Mouse (Mus musculus) forebrain, embryonic 15.5 days (tissue): ENCODE measurements around the gene Lrrc49. TPM values are rescaled to one million over a fixed set of nuclear protein-coding genes. Genes with fewer than 3 reads are reported as not detected.

ENCODE experiments used
- ATAC-seq: fragments of 200-750 bp; cut with Nextera tagmentation; replicated peaks from 2 replicates; pipeline ENCODE4 v1.8.0; 2017; ENCODE audit warnings: mild to moderate bottlenecking, moderate TSS enrichment, moderate library complexity
- H3K27ac ChIP-seq: fragments of 300-500 bp; sonication (generic); replicated peaks from 2 replicates; pipeline ENCODE4 v1.5.1; 2015; ENCODE audit warnings: mild to moderate bottlenecking, inconsistent platforms
- H3K27me3 ChIP-seq: fragments of 300-500 bp; sonication (generic); 2 replicates; pipeline ENCODE4 v1.6.1; 2015; ENCODE audit warnings: inconsistent platforms
- H3K36me3 ChIP-seq: fragments of 300-500 bp; sonication (generic); 2 replicates; pipeline ENCODE4 v1.6.1; 2015; ENCODE audit warnings: mild to moderate bottlenecking, inconsistent platforms
- H3K4me1 ChIP-seq: fragments of 300-500 bp; sonication (generic); 2 replicates; pipeline ENCODE4 v1.6.1; 2015; ENCODE audit warnings: inconsistent platforms
- H3K4me2 ChIP-seq: fragments of 300-500 bp; sonication (generic); replicated peaks from 2 replicates; pipeline ENCODE4 v1.6.1; 2015; ENCODE audit warnings: mild to moderate bottlenecking, inconsistent platforms
- H3K4me3 ChIP-seq: fragments of 300-500 bp; sonication (generic); 2 replicates; pipeline ENCODE4 v1.5.1; 2015; ENCODE audit warnings: mild to moderate bottlenecking, inconsistent platforms
- H3K9ac ChIP-seq: fragments of 300-500 bp; sonication (generic); replicated peaks from 2 replicates; pipeline ENCODE4 v1.6.1; 2015; ENCODE audit warnings: mild to moderate bottlenecking, inconsistent platforms
- H3K9me3 ChIP-seq: fragments of 300-500 bp; sonication (generic); 2 replicates; pipeline ENCODE4 v1.6.1; 2016; ENCODE audit warnings: inconsistent platforms
- WGBS: fragments of 180-500 bp; shearing (Covaris S2); methylation state at CpG from one replicate; pipeline ENCODE4 v1.1.7; 2015; ENCODE audit warnings: mixed read lengths; 5-methylcytosine and 5-hydroxymethylcytosine counted together
- polyA plus RNA-seq: library from polyadenylated mRNA; unstranded; fragments of >200 nt; fragmentation: Nextera tagmentation; extraction: Ambion mirVana; gene quantifications from 2 replicates; pipeline ENCODE4 v1.2.1, GENCODE M21; 2015

Lrrc49 gene
- polyA plus RNA-seq, 1 experiment from 2014 or later: 69.5 TPM

DNA sequence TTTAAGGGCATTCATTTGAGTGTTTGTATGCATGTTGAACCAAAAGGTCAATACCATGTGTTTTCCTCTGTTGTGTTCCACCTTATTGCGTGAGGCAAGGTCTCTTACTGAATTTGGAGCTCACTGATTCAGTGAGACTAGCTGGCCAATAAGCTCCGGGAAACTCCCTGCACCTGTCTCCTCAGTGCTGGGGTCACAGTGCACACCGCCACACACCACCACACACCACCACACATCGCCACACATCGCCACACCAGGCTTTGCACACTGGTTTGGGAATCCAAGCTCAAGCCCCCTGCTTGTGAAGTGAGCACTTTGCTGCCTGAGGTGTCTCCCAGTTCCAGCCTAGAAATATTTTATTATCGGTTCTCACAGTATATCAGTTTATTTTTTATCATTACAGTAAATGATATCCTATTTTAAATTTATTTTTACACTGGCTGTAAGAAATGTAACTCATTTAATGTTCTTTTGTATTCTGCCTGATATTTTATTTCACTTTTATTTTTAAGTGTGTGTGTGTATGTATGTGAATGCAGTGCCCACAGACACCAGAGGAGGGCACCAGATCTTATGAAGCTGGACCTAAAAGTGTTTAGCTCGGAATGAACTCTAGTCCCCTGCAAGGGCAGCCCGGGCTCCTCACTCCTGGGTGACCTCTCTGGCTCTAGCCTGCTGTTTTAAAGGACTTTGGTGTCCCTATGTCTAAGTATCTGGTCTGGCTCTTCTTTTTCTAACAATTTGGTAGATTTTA, 96.9 kb downstream of the Lrrc49 start:
- Histone ChIP-seq H3K9me3 (no peaks in the 10 kb centered on the region), H3K27ac (no peak overlapping the region), H3K36me3 (peaks cover 57% of the 10 kb centered on the region), H3K4me3 (no peak overlapping the region), H3K4me2 (no peak overlapping the region), H3K4me1 (no peaks in the 10 kb centered on the region), H3K9ac (no peak overlapping the region), H3K27me3 (no peaks in the 10 kb centered on the region)
- 93% methylated on average over 8 of the region's 8 CpGs for WGBS
- ATAC-seq: no peak

- ATAC-seq: no peak
- H3K4me1 ChIP-seq: no peaks in the 10 kb centered on the region
- no peak overlapping the region for H3K4me2 ChIP-seq
- no peaks in the 10 kb centered on the region for H3K27me3 ChIP-seq
- no peak overlapping the region for H3K27ac ChIP-seq
- H3K4me3 ChIP-seq: no peak overlapping the region
- WGBS: 93% methylated on average over 10 of the region's 10 CpGs
- H3K36me3 ChIP-seq: peaks cover 64% of the 10 kb centered on the region
- no peak overlapping the region for H3K9ac ChIP-seq
- no peaks in the 10 kb centered on the region for H3K9me3 ChIP-seq
These were observed 99.0 kb downstream of the Lrrc49 start for GRCm38 (mm10) chr9:60588914-60589313.

DNA sequence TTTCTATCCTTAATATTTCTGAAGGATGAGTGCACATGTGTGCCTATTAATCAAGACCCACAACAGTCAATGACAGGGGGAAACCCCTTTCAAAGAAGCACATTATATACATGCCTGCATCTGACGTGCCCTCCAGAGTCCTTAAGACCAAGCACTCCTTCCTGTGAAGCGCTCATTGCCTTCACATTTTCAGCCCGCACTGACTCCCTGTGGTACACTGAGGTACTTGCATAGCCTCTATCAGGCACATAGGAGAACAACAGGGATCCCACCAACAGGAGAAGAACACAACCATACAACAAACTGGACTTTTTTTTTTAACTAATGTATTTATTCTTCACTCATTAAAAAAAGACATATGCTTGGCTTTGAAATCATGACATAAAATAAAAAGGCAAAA, 101.0 kb downstream of the Lrrc49 start:
- Histone ChIP-seq H3K36me3 (peaks cover 54% of the 10 kb centered on the region), H3K4me3 (no peak overlapping the region), H3K27me3 (no peaks in the 10 kb centered on the region), H3K4me1 (no peaks in the 10 kb centered on the region), H3K9ac (no peak overlapping the region), H3K4me2 (no peak overlapping the region), H3K27ac (no peak overlapping the region), H3K9me3 (no peaks in the 10 kb centered on the region)
- no peak for ATAC-seq
- WGBS: 87% methylated on average over 3 of the region's 3 CpGs

DNA sequence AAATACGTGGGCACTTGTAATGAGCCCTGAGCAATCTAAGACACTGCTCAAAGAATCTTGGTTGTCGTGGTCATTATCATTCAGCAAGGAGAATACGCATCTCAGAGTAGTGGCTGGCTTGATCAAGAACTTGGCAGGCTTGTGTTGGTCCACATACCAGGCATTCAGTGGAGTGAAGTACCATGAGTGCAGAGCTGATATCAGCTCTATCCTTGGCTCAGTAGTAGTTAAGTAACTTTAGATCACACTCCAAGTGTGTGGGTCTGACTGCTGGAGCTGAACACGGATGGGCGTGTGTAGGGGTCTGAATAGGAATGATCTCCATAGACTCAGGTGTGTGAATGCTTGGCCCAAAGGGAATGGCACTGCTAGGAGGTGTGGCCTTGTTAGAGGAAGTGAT, 102.8 kb downstream of the Lrrc49 start:
- H3K36me3 ChIP-seq: peaks cover 40% of the 10 kb centered on the region

GRCm38 (mm10) chr9:60582553-60582952, 105.4 kb downstream of the Lrrc49 start:
- no peak overlapping the region for H3K4me2 ChIP-seq
- H3K4me3 ChIP-seq: no peak overlapping the region
- H3K27ac ChIP-seq: no peak overlapping the region
- WGBS: 88% methylated on average over 7 of the region's 7 CpGs
- no peaks in the 10 kb centered on the region for H3K4me1 ChIP-seq
- H3K27me3 ChIP-seq: no peaks in the 10 kb centered on the region
- H3K36me3 ChIP-seq: peaks cover 26% of the 10 kb centered on the region
- no peak for ATAC-seq
- H3K9me3 ChIP-seq: no peaks in the 10 kb centered on the region
- no peak overlapping the region for H3K9ac ChIP-seq

More for the DNA sequence above, 102.8 kb downstream of the Lrrc49 start:
- 93% methylated on average over 5 of the region's 5 CpGs for WGBS
- ATAC-seq: no peak
- Histone ChIP-seq H3K4me1 (no peaks in the 10 kb centered on the region), H3K9me3 (no peaks in the 10 kb centered on the region), H3K4me3 (no peak overlapping the region), H3K9ac (no peak overlapping the region), H3K4me2 (no peak overlapping the region), H3K27ac (no peak overlapping the region), H3K27me3 (no peaks in the 10 kb centered on the region)

GRCm38 (mm10) chr9:60573011-60573410, 114.9 kb downstream of the Lrrc49 start:
- H3K4me1 ChIP-seq: no peaks in the 10 kb centered on the region
- no peak overlapping the region for H3K27ac ChIP-seq
- no peaks in the 10 kb centered on the region for H3K27me3 ChIP-seq
- no peak overlapping the region for H3K9ac ChIP-seq
- WGBS: 93% methylated on average over 7 of the region's 7 CpGs
- H3K36me3 ChIP-seq: no peaks in the 10 kb centered on the region
- no peak overlapping the region for H3K4me3 ChIP-seq
- H3K9me3 ChIP-seq: no peaks in the 10 kb centered on the region
- ATAC-seq: no peak
- H3K4me2 ChIP-seq: no peak overlapping the region

DNA sequence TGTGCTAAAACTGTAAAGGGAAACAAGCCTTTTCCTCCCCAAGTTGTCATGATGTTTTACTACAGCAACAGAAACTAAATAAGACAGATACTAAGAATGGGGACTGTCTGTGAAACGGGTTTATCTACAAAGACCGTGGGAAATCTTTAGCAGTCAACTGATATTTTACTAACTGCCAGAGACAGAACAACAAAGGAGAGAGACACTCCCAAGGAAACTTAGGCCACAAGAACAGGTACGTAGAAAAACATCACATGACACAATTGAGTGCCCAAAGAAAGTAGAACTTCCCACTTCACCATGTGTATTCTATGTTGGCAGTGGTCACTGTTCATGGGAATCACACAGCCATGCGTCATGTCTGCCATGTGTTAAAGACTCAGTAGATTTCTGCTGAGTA, 116.2 kb downstream of the Lrrc49 start:
- 96% methylated on average over 4 of the region's 4 CpGs for WGBS
- Histone ChIP-seq H3K27ac (no peak overlapping the region), H3K36me3 (no peaks in the 10 kb centered on the region; the same call in 1 of the 2 replicates), H3K4me3 (no peak overlapping the region), H3K9ac (no peak overlapping the region), H3K9me3 (no peaks in the 10 kb centered on the region), H3K4me2 (no peak overlapping the region), H3K4me1 (no peaks in the 10 kb centered on the region), H3K27me3 (no peaks in the 10 kb centered on the region)
- ATAC-seq: no peak

- H3K4me3 ChIP-seq: no peak overlapping the region
- H3K4me2 ChIP-seq: no peak overlapping the region
- no peaks in the 10 kb centered on the region; the same call in 1 of the 2 replicates for H3K36me3 ChIP-seq
- no peaks in the 10 kb centered on the region for H3K9me3 ChIP-seq
- no peaks in the 10 kb centered on the region for H3K27me3 ChIP-seq
- no peak overlapping the region for H3K9ac ChIP-seq
- H3K4me1 ChIP-seq: no peaks in the 10 kb centered on the region
- 86% methylated on average over 4 of the region's 4 CpGs for WGBS
- H3K27ac ChIP-seq: no peak overlapping the region
- ATAC-seq: no peak
These were observed 116.9 kb downstream of the Lrrc49 start for GRCm38 (mm10) chr9:60571041-60571440.

DNA sequence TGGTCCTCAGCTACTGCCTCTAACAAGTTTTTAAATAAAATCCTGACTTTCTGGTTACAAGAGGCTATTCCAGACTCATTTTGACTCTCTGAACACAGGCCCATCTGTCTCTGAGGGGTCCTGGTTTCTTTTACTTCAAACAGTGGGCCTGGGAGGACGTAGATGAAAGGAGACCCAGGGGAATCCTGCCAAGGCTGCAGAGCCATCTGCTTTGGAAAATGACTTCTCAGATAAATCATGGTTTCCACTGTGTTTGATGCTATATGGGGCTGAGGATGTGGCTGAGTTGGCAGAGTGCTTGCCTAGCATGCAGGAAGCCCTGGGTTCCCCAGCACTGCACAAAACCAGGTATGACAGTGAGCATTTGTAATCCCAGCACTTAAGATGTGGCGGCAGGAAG, 118.6 kb downstream of the Lrrc49 start:
- H3K9ac ChIP-seq: no peak overlapping the region
- no peak overlapping the region for H3K27ac ChIP-seq
- H3K27me3 ChIP-seq: no peaks in the 10 kb centered on the region
- no peaks in the 10 kb centered on the region for H3K4me1 ChIP-seq
- no peak overlapping the region for H3K4me2 ChIP-seq
- H3K9me3 ChIP-seq: no peaks in the 10 kb centered on the region
- ATAC-seq: no peak
- 76% methylated on average over 2 of the region's 2 CpGs for WGBS
- no peak overlapping the region for H3K4me3 ChIP-seq
- no peaks in the 10 kb centered on the region; the same call in 1 of the 2 replicates for H3K36me3 ChIP-seq

GRCm38 (mm10) chr9:60563809-60564208, 124.1 kb downstream of the Lrrc49 start:
- H3K4me3 ChIP-seq: no peak overlapping the region
- no peaks in the 10 kb centered on the region for H3K9me3 ChIP-seq
- no peak overlapping the region for H3K4me2 ChIP-seq
- no peak overlapping the region for H3K27ac ChIP-seq
- 91% methylated on average over 7 of the region's 7 CpGs for WGBS
- H3K9ac ChIP-seq: no peak overlapping the region
- peaks cover 8% of the 10 kb centered on the region for H3K4me1 ChIP-seq
- no peak for ATAC-seq
- H3K36me3 ChIP-seq: no peaks in the 10 kb centered on the region; the same call in 1 of the 2 replicates
- no peaks in the 10 kb centered on the region for H3K27me3 ChIP-seq

GRCm38 (mm10) chr9:60562443-60563371, 125.3 kb downstream of the Lrrc49 start:
- Histone ChIP-seq H3K9ac (no peak overlapping the region), H3K27me3 (no peaks in the 10 kb centered on the region), H3K4me2 (no peak overlapping the region), H3K4me1 (peaks cover 8% of the 10 kb centered on the region), H3K36me3 (no peaks in the 10 kb centered on the region; the same call in 1 of the 2 replicates), H3K9me3 (no peaks in the 10 kb centered on the region), H3K27ac (no peak overlapping the region), H3K4me3 (no peak overlapping the region)
- no peak for ATAC-seq
- 79% methylated on average over 20 of the region's 20 CpGs for WGBS

- Histone ChIP-seq H3K36me3 (no peaks in the 10 kb centered on the region; the same call in 1 of the 2 replicates), H3K27me3 (no peaks in the 10 kb centered on the region), H3K9ac (no peak overlapping the region), H3K4me3 (no peak overlapping the region), H3K9me3 (no peaks in the 10 kb centered on the region), H3K4me1 (peaks cover 8% of the 10 kb centered on the region), H3K4me2 (no peak overlapping the region), H3K27ac (no peak overlapping the region)
- no peak for ATAC-seq
- WGBS: 60% methylated on average over 9 of the region's 9 CpGs
These were observed 126.2 kb downstream of the Lrrc49 start for GRCm38 (mm10) chr9:60561641-60562289.
